Comparison of ENCODE assay signal across 9 mouse cellular contexts in genomic region chr3:104523333-104523871, GRCm38 (mm10). TPM values are rescaled to one million over a fixed set of nuclear protein-coding genes. Genes with fewer than 3 reads are reported as not detected.
A peak's percentile ranks its signal among the peaks of the same experiment; 100 is the strongest.
DNase-seq lines count a peak whose midpoint lies in the region; ATAC-seq and TF ChIP-seq lines count a peak whose summit lies in the region.
"Had no signal": no experiment of that assay in that cellular context is flagged by ENCODE, and none has a peak within 500 bp of the region (broad histone marks: within the 10 kb centered on the region; RNA-seq: fewer than 3 reads in every experiment).

No protein-coding gene starts in this region.

- 39% methylated on average over 4 of the region's 4 CpGs for WGBS in lung, embryonic 15.5 days
- WGBS in lung, adult 2 months: 13% methylated on average over 4 of the region's 4 CpGs
- 50% methylated on average over 4 of the region's 4 CpGs for WGBS in intestine, embryonic 15.5 days
- WGBS in liver, embryonic 13.5 days (ENCODE audit: insufficient replicate concordance): 24% methylated on average over 4 of the region's 4 CpGs
- WGBS in stomach, embryonic 16.5 days: 42% methylated on average over 4 of the region's 4 CpGs
- 76% methylated on average over 4 of the region's 4 CpGs for WGBS in midbrain, embryonic 11.5 days
- WGBS in midbrain, embryonic 15.5 days: 74% methylated on average over 4 of the region's 4 CpGs

- H3K4me2 ChIP-seq in lung, embryonic 15.5 days: no peak overlapping the region
- H3K4me2 ChIP-seq in intestine, embryonic 15.5 days (replicated peaks): no peak overlapping the region
- no peak overlapping the region for H3K4me2 ChIP-seq in liver, embryonic 13.5 days
- H3K4me2 ChIP-seq in stomach, embryonic 16.5 days (ENCODE audit: low read depth, low read length): no peak overlapping the region
- H3K4me2 ChIP-seq in midbrain, embryonic 11.5 days: no peak overlapping the region
- H3K4me2 ChIP-seq in midbrain, embryonic 15.5 days: no peak overlapping the region

- no peak for TF ChIP-seq CTCF in lung, adult 2 months (IDR thresholded peaks at IDR 0.05; ENCODE audit: insufficient read depth, low read length)

- no peaks in the 10 kb centered on the region for H3K27me3 ChIP-seq in lung, embryonic 15.5 days
- H3K27me3 ChIP-seq in intestine, embryonic 15.5 days (replicated peaks): no peaks in the 10 kb centered on the region
- H3K27me3 ChIP-seq in liver, embryonic 13.5 days: no peaks in the 10 kb centered on the region
- no peaks in the 10 kb centered on the region for H3K27me3 ChIP-seq in stomach, embryonic 16.5 days (ENCODE audit: control insufficient read depth, insufficient read depth, low read length)
- no peaks in the 10 kb centered on the region for H3K27me3 ChIP-seq in midbrain, embryonic 11.5 days (ENCODE audit: control insufficient read depth, insufficient read depth, low read length)
- no peaks in the 10 kb centered on the region for H3K27me3 ChIP-seq in midbrain, embryonic 15.5 days (replicated peaks)

- no peaks in the 10 kb centered on the region for H3K36me3 ChIP-seq in lung, embryonic 15.5 days
- no peaks in the 10 kb centered on the region for H3K36me3 ChIP-seq in intestine, embryonic 15.5 days
- H3K36me3 ChIP-seq in liver, embryonic 13.5 days: no peaks in the 10 kb centered on the region
- no peaks in the 10 kb centered on the region for H3K36me3 ChIP-seq in stomach, embryonic 16.5 days (ENCODE audit: control insufficient read depth, insufficient read depth, low read length)
- no peaks in the 10 kb centered on the region for H3K36me3 ChIP-seq in midbrain, embryonic 11.5 days (ENCODE audit: control insufficient read depth, insufficient read depth, low read length)
- no peaks in the 10 kb centered on the region for H3K36me3 ChIP-seq in midbrain, embryonic 15.5 days (replicated peaks)

- no peak overlapping the region for H3K9ac ChIP-seq in lung, embryonic 15.5 days
- H3K9ac ChIP-seq in intestine, embryonic 15.5 days: no peak overlapping the region
- H3K9ac ChIP-seq in liver, embryonic 13.5 days: no peak overlapping the region
- H3K9ac ChIP-seq in stomach, embryonic 16.5 days (ENCODE audit: low read length): peak overlapping the region; percentile 11; the same call in 1 of the 2 replicates
- H3K9ac ChIP-seq in midbrain, embryonic 11.5 days (ENCODE audit: low read length): no peak overlapping the region
- H3K9ac ChIP-seq in midbrain, embryonic 15.5 days: no peak overlapping the region

- no peak; the same call in 1 of the 2 replicates for ATAC-seq in lung, embryonic 15.5 days (ENCODE audit: borderline replicate concordance, extremely low read depth, low FRiP score, low TSS enrichment)
- peak; percentile 18; the same call in 1 of the 2 replicates for ATAC-seq in intestine, embryonic 15.5 days
- peak; percentile 53 for ATAC-seq in liver, embryonic 13.5 days (ENCODE audit: low read depth)
- ATAC-seq in stomach, embryonic 16.5 days (ENCODE audit: insufficient read depth, low FRiP score): no peak; the same call in 1 of the 2 replicates
- ATAC-seq in midbrain, embryonic 11.5 days (ENCODE audit: low FRiP score): no peak
- no peak for ATAC-seq in midbrain, embryonic 15.5 days (replicated peaks)

- DNase-seq in lung, adult 2 months: no peak
- DNase-seq in liver, embryonic 13.5 days: no peak
- no peak for DNase-seq in midbrain, embryonic 11.5 days (ENCODE audit: low spot score, missing footprints)
- DNase-seq in layer of hippocampus, postnatal 25 days (ENCODE audit: extremely low spot score in 1 of 2, low spot score in 1 of 2): no peak
- DNase-seq: cerebellum, postnatal 14 days had no signal

- H3K4me1 ChIP-seq in lung, embryonic 15.5 days: peaks cover 7% of the 10 kb centered on the region; the same call in 1 of the 2 replicates
- H3K4me1 ChIP-seq in lung, adult 2 months (ENCODE audit: control insufficient read depth, insufficient read depth, low read length): no peaks in the 10 kb centered on the region; the same call in 1 of the 2 replicates
- peaks cover 10% of the 10 kb centered on the region; the same call in 1 of the 2 replicates for H3K4me1 ChIP-seq in intestine, embryonic 15.5 days (replicated peaks)
- peaks cover 15% of the 10 kb centered on the region for H3K4me1 ChIP-seq in liver, embryonic 13.5 days (replicated peaks)
- 0 out of 2 replicates have a peak, but pooled peaks cover 6% of the 10 kb centered on the region for H3K4me1 ChIP-seq in stomach, embryonic 16.5 days (ENCODE audit: control insufficient read depth, insufficient read depth, low read length)
- H3K4me1 ChIP-seq in midbrain, embryonic 11.5 days (ENCODE audit: control insufficient read depth, insufficient read depth, low read length): no peaks in the 10 kb centered on the region
- no peaks in the 10 kb centered on the region for H3K4me1 ChIP-seq in midbrain, embryonic 15.5 days

- peak overlapping the region; percentile 23; the same call in 1 of the 2 replicates for H3K27ac ChIP-seq in lung, embryonic 15.5 days
- no peak overlapping the region for H3K27ac ChIP-seq in intestine, embryonic 15.5 days
- H3K27ac ChIP-seq in liver, embryonic 13.5 days: no peak overlapping the region
- H3K27ac ChIP-seq in stomach, embryonic 16.5 days (ENCODE audit: low read length): peak overlapping the region; percentile 22
- no peak overlapping the region for H3K27ac ChIP-seq in midbrain, embryonic 11.5 days (ENCODE audit: low read depth, low read length)
- no peak overlapping the region for H3K27ac ChIP-seq in midbrain, embryonic 15.5 days

- no peaks in the 10 kb centered on the region for H3K9me3 ChIP-seq in lung, embryonic 15.5 days
- H3K9me3 ChIP-seq in intestine, embryonic 15.5 days: no peaks in the 10 kb centered on the region
- H3K9me3 ChIP-seq in liver, embryonic 13.5 days (replicated peaks): no peaks in the 10 kb centered on the region
- H3K9me3 ChIP-seq in stomach, embryonic 16.5 days (replicated peaks; ENCODE audit: control insufficient read depth, low read length): no peaks in the 10 kb centered on the region
- H3K9me3 ChIP-seq in midbrain, embryonic 11.5 days (ENCODE audit: control insufficient read depth, low read length): no peaks in the 10 kb centered on the region
- H3K9me3 ChIP-seq in midbrain, embryonic 15.5 days: no peaks in the 10 kb centered on the region

- no peak overlapping the region for H3K4me3 ChIP-seq in lung, embryonic 15.5 days
- H3K4me3 ChIP-seq in lung, adult 2 months (replicated peaks; ENCODE audit: extremely low read depth, low read depth, low read length): no peak overlapping the region
- no peak overlapping the region for H3K4me3 ChIP-seq in intestine, embryonic 15.5 days (replicated peaks)
- no peak overlapping the region for H3K4me3 ChIP-seq in liver, embryonic 13.5 days (replicated peaks)
- no peak overlapping the region for H3K4me3 ChIP-seq in stomach, embryonic 16.5 days (replicated peaks; ENCODE audit: low read length)
- H3K4me3 ChIP-seq in midbrain, embryonic 11.5 days (ENCODE audit: low read depth, low read length): no peak overlapping the region
- no peak overlapping the region for H3K4me3 ChIP-seq in midbrain, embryonic 15.5 days

- no peak for TF ChIP-seq POLR2A in lung, adult 2 months (IDR thresholded peaks at IDR 0.05; ENCODE audit: borderline replicate concordance, extremely low read depth, low read depth, low read length)

RNA-seq across cellular contexts. Expression of gene Lrig2, which starts 11.7 kb away (rescaled TPM):
- polyA plus RNA-seq in lung, embryonic 15.5 days (2015; fragmentation: Nextera tagmentation; extraction: Ambion mirVana): 14.2 and 15.4 TPM in 2 replicates
- 5.7 and 7.8 TPM in 2 replicates for polyA plus RNA-seq in lung, adult 2 months (2012; rRNA removed)
- polyA plus RNA-seq in intestine, embryonic 15.5 days (2015; fragmentation: Nextera tagmentation; extraction: Ambion mirVana): 11.2 and 13.3 TPM in 2 replicates
- polyA plus RNA-seq in liver, embryonic 13.5 days (2015; fragmentation: Nextera tagmentation; extraction: Ambion mirVana): 2.8 and 3.5 TPM in 2 replicates
- polyA plus RNA-seq in stomach, embryonic 16.5 days (2015; fragmentation: Nextera tagmentation; extraction: Ambion mirVana): 12.4 and 13.7 TPM in 2 replicates
- 23.7 and 28.0 TPM in 2 replicates for polyA plus RNA-seq in midbrain, embryonic 11.5 days (2014; fragmentation: Nextera tagmentation; extraction: Ambion mirVana)
- polyA plus RNA-seq in midbrain, embryonic 15.5 days (2015; fragmentation: Nextera tagmentation; extraction: Ambion mirVana): 34.8 and 36.8 TPM in 2 replicates
- total RNA-seq in layer of hippocampus, postnatal 25 days (2021): 10 to 100 TPM; 26.1 to 38.2 TPM

Comparison
In these comparisons a context has a peak if more than half of its experiments do, and no peak if none do; other contexts are left out.
1. ATAC-seq: peak in intestine, embryonic 15.5 days (single experiment) and liver, embryonic 13.5 days (single experiment); none in lung, embryonic 15.5 days (single experiment), stomach, embryonic 16.5 days (single experiment), midbrain, embryonic 11.5 days (single experiment) and midbrain, embryonic 15.5 days (single experiment).
2. H3K27ac ChIP-seq: peak in lung, embryonic 15.5 days (single experiment) and stomach, embryonic 16.5 days (single experiment); none in intestine, embryonic 15.5 days (single experiment), liver, embryonic 13.5 days (single experiment), midbrain, embryonic 11.5 days (single experiment) and midbrain, embryonic 15.5 days (single experiment).